Mouse (Mus musculus): ENCODE results near the gene Tpra1.

The Tpra1 gene

DNA sequence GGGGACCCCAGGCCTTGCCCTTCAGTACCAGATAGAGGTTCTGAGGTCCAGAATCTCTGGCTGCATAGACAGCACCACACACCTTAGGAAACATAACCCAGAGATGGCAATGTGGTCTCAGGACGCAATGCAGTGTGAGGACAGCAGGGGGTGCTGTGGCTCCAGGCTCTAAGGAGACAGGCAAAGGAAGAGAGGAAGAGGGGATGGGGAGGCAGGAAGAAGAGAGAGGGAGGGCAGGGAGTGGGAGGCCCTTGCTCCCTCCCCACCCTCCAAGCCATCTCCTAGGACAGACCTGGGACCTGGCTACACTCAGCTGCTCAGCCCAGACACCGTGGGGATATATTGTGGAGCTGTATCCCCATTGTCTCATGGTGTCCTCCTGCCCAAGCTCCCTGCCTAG is 25.5 kb downstream of the Tpra1 start:
- DNase-seq (ENCODE audit: low spot score), result peak; percentile 90

DNA sequence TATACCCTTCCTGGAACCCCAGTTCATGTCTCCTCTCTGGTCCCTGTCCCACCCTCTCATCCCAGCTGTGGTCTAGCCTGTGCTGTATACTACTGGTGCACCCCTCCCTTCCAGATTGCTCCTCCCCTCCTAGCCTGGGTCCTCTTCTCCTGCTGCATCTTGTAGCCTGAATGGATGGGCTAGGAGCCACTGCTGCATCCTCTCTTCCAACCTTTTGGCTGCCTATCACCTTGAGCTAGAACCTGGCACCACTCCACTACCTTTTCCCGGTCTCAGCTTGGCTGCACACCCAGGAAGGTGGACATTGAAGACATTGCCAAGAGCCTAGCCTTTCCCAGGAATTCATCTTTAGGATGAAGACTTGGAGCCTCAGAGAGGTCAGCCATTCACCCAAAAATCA is 26.0 kb downstream of the Tpra1 start:
- DNase-seq (ENCODE audit: low spot score), result no peak

DNA sequence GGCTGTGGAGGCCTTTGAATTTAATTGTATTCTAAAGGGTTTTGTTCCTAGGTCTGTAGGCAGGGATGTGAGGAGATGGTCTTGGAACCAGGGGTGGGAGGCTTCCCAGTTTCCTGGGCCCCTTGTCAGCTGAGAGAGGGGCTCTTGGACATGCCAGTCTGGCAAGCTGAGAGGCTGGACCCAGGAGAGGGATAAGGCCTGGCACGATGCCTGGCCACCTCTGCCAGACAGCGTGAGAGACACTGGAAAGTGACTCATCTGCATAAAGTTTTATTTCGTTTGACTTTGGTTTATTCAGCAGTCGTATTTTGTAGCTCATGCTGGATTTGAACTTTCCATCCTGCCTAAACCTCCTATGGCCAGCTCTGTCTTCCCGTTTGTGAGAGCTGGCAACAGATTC is 26.5 kb downstream of the Tpra1 start:
- DNase-seq (ENCODE audit: low spot score), result no peak

DNA sequence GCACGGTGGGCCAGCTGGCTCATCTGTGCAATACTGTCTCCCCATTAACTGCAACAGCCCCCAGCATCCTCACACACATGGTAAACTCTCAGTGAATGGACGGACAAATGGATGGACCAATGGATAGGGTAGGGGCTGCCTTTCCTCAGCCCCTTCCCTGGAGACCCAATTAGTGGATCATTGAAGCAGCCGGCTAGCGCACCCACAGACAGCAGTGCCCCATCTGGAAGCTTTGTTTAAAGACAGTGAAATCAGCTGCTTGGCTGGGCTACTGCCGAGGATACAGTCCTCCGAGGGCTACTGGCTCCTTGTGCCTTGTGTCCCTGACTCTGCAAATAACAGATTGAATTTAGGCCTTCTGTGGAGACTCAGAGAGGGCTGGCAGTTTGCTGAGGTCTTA is 27.4 kb downstream of the Tpra1 start:
- DNase-seq (ENCODE audit: low spot score), result no peak

DNA sequence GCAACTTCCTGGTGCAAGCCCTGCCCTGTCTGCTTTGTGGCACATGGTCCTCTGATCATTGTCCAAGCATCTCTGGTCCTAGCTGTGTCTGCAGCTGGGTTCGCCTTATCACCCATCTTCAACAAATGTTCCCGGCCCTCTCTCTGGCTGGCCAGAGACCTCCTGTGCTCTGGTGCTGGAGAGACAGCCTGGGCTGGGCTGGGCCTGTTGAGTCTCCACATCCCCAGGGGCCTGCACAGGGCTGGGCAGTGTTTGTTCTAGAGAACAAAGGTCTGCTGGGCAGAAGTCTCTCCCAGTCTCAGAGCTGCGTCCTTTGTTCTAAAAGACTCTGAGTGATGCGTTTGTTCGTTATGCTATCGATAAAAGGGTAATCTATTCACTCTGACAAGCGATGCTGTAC is 28.0 kb downstream of the Tpra1 start:
- DNase-seq (ENCODE audit: low spot score), result no peak

DNA sequence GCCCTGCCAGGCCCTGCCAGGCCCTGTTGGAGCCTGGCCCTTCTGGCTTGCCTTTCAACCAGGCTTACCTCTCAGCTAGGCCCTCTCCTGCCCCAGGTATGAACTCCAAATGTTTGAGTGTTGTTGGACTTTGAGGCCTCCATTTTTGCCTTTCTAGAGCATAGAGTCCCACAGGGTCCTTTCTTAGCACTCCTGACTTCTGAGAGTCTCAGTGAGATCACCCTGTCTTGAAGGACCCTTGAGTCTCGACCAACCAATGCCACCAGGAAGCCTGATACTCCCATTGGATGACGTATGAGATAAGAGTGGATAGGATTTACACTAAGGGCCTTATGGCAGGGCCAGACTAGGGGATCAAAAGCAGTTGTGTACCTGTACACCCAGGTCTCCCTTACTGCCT is 29.4 kb downstream of the Tpra1 start:
- DNase-seq (ENCODE audit: low spot score), result no peak

DNA sequence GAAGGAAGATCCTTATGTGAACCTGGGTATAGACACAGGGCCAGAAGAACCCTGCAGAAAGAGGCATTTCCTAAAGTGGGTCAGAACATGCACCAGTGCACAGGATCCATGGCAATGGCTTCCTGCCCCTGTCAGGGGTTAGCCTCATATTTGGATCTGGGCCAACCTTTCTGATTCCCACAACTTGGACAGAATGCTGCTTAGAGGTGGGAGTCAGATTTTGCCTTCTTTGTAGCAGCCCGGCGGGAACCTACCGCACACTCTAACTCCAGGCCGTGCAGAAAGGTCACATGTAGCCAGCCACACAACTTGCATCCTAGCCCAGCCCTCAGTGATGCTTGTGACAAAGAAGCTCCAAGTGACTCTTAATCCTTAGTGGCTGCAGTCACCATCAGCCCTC is 32.1 kb downstream of the Tpra1 start:
- DNase-seq (ENCODE audit: low spot score), result no peak

DNA sequence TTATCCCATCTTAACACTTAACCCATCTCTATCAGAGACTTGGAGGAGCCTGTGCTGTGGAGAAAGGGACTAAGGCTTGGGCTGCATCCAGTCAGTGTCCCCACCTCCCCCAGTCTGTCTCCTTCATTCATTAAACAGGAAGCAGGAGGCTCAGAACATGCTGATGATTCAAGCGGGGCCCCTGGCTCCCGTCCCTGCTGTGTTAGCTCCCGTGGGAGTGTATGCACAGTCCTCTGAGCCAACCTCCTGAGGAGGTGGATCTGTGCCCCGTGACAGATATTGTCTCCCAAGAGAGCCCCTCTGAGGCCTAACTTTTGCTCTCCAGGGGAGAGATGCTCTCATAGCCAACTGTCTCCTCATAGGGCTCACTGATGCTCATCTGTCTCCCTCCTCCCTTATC is 32.8 kb downstream of the Tpra1 start:
- DNase-seq (ENCODE audit: low spot score), result no peak

DNA sequence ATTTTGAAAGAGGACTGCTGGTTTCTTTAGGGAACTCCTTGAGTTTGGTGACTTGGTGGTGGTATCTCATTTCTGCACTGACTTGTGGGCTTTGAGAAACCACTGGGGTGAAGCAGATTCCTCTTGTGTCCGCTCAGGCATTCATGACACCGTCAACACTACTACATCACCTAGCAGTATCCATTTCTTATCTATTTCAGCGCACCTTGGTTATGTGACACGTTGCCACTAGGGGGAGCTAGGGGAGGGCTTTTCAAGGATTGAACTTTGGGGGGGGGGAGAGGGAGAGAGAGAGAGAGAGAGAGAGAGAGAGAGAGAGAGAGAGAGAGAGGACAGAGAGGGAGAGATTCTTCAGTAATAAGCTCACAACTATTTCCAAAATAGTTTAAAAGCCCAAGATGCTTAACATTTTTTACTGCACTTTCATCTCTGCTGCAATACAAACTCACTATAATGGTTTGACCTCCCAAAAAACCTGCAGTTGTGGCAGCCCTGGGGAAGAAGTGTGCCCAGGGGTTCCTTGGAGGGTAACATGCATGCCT is 33.8 kb downstream of the Tpra1 start:
- DNase-seq (ENCODE audit: low spot score), result peak; percentile 70

DNA sequence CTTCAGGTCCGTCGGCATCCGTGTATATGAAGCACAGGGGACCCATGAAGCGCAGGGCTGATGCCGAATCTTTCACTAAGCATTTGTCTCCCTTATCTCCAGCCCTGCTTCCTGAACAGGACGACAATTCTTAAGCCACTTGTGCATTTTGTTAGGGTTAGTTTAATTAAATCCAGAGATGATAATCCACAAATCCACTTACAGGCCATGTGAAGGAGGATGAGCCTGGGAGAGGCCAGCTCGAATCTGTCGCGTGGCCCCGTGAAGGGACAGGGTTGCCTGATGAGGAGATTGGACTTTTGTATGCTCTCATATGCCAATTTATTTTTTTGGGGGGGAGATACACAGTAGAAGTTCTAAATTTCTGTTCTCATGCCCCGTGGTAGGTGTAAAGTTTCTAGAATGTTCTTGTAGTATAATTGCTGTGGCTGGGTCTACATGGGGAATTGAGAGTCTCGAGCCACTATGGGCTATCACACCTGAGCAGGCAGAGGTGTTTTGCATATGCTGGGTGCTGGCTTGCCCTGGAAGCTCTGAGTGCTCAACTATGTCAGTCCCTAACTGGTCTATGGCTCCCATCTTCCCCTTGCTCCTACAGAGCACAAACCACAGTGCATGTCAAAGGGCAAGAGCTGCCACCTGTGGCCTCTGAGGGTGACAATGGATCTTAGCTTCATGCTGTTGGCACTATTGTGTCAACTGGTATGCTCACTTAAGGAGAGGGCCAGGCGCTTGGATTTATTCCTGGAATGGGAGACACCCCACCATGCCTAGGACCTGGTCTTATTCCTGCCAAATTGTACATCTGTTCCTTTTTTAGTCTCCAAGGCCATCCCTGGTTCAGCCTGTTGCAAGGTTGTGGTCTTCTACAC is 34.5 kb downstream of the Tpra1 start:
- DNase-seq (ENCODE audit: low spot score), result no peak

DNA sequence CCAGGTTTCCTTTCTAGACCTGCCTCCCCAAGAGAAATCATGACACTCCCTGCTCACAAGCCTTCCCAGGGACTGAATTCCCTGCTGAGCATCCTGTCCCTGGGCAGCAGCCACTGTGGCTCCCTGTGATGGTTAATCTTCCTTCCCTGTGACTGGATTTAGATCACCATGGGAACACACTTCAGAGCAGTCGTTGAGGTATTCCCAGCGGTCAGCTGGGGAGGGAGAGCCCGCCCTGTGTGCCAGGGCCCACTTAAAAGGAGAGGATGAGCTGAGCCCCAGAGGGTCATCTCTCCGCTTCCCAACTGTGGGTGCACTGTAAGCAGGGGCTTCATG is 35.1 kb downstream of the Tpra1 start:
- no peak for DNase-seq (ENCODE audit: low spot score)

DNA sequence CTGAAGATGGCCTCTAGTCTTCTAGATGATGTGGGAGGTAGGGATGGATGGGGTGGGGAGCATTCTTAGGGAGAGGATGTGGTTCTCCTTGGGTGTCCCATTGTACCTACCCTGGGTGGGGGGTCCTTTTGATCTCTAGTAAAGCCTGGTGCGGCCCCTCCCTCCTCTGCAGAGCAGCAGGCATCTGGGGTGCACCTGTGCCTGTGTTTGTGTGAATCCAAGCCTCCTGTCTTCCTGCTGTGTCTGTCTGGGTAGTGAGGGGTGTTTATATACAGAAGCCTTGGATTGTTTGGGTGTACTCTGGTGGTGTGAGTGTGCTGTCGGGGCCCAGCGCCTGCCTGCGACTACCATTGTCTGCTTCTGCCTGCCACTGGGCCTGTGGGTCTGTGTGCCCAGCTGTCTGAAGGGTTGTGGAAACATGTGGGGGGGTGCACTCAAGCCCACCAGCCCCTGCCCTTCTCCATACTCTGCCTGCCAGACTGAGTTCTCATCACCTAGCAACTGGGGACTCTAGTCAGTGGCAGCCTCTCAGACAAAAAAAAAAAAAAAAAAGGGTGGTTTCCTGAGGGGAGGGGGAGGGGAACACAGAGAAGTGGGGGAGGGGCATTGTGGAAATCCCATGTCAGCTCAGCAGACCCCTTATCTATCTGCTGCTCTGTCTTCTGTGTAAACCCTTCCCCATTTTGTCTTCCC is 36.1 kb downstream of the Tpra1 start:
- no peak for DNase-seq (ENCODE audit: low spot score)

DNA sequence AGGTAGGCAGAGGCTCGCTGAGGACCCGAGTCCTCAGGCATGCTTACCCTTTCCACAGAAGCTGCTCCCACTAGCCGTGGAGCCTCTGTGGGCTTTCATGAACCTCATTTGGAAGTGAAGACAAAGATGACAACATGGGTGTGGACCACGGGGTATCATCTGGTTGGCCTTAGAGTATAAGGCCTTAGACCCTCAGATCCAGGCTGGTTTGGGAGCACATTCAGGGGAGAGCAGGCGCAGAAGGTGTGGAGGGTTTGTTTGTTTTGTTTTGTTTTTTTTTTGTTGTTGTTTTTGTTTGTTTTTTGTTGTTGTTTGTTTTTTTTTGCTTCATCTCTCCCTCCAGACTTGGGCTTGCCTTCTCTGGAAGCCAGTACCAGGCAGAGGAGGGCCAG is 36.6 kb downstream of the Tpra1 start:
- no peak for DNase-seq (ENCODE audit: low spot score)

DNA sequence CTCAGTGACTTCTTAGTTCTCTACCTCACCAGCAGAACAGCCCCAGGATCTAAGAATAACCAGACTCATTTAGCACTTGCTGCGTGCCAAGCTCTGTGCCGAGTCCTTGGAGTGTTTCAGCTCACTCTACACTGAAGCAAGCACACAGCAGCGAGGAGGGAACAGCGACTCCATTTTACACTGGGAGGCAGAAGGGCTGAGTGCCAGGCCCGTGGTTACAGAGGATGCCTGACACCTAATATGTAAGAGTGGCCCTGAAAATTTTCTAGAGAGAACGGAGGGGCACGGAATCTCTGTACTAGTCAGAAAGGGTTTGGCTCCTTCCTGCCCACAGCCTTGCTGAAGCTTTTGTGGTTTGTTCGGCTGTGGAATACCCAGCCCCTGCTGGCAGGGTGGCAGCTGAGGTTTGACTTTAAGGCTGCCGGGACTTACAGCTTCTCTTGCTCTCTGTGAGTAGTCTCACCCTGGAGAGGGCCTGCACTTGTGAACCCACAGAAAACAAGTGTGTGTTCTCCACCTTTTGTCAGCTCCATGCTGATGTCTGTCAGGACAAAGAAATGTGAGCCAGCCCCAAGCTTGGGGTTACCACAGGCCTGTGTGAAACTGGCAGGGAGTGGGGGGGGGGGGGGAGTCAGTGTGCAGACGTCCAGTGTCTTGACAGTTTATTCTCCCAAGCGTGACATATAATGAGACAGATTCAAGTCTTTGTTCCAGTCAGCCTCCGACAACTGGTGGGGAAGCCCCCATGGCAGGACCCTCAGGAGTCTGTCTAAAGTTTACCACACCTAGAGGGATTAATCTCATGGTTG is 37.4 kb downstream of the Tpra1 start:
- no peak for DNase-seq (ENCODE audit: low spot score)

DNA sequence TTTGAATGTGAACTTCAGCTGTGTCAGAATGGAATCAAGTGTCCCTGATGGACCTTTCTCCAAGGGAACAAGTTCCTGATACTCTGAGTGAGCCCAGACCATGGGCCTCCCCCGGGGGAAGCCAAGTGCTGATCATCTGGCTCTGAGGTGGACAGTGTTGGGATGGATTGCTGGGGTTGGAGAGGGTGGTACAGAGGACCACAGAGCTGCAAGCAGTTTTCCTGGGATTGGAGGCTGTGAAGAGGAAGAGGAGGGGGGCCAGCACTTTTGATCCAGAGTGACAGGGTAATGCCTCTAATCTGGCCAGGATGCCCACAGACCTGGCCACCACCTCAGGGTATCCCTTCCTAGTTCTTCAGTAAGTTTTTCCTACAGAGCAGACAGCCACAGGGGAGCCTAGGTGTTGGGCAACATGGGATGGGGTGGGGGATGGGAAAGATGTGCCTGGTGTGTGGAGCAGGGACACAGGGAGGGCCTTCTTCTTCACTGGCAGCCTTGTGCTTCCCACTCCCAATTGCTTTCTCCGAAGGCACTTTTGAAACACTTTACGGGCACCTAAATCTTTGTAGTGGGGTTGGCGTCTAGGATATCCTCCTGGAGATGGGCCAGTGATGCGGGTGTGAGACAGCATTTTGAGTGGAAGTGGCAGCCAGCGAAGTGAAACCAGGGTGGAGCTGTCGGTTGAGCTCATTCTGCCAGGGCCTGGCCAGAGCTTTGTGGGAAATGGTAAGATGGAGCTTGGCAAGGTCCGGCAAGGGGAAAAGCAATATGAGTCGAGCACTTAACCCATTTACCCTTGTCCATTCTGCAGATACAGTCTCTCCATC is 38.3 kb downstream of the Tpra1 start:
- DNase-seq (ENCODE audit: low spot score), result no peak

DNA sequence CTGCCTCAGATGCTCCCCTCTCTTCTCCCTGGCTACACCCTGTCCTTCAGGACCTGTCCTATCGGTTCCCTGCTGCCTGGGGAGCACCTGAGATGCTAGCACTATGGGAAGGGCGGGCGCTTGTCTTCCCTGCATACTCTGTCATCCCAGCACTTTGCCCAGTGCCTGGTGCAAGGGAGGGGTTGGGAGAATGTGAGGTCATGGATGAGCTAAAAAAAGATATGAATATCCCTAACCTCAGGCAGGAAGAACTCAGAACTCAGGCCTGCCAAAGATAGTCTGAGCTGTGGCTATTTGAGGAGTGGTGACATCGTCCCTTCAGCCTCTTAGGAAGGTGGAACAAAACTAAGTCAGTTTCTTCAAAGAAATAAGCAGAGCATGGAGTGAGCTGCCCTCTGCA is 39.6 kb downstream of the Tpra1 start:
- DNase-seq (ENCODE audit: low spot score), result no peak

DNA sequence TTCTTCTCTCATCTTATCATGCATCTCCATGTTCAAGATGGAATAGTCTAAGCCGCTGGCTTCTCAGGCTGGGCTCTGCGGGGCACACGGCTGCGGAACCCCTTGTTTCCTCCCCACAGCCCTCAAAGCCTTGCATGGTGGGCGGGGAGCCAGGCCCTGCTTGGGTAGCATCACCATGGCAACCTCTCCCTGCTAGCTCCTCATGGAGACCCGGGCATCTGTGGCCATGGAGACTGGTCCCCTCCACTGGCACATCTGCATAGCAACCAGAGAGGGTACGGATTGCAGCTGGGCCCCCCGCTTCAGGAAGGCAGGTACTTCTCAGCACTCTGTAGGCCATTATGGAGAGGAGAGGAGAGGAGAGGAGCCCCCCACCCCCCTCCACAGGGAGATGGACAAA is 40.5 kb downstream of the Tpra1 start:
- no peak for DNase-seq (ENCODE audit: low spot score)

DNA sequence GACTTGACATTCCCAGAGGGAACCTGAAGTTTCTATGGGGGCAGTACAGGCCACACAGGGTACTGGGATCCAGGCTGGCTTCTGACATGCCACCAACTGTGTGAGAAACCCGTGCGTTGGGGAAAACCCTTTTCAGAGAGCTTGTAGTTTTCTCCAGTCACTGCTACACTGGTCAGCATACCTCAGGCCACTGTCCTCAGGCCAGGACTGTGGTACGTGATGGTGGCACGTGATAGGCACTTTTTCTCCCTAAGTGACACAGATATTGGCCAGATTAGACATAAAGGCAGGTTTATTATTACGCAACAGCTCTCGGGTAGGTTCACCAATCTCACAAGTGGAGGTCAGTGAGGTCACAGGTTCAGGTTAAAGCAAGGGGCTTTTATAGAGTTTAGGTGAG is 41.6 kb downstream of the Tpra1 start:
- no peak for DNase-seq (ENCODE audit: low spot score)

DNA sequence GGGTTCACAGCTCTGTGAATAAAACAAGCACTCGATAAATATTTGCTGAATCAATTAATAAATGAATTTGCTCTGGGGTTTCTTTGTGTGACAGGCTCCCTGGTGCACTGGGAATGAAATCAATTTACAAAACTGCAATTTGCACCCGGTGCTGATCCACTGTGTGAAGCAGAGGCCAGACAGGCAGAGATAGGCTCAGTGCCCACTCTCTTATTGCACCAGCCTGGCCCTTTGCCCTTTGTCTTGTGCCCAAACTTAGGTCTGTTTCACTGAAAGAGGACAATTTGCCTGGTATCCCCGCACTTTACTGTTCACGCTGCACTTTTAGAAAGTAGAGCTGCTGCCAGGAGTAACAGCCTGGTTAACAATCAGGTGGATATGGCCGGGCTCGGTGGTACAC is 44.4 kb downstream of the Tpra1 start:
- DNase-seq (ENCODE audit: low spot score), result no peak

DNA sequence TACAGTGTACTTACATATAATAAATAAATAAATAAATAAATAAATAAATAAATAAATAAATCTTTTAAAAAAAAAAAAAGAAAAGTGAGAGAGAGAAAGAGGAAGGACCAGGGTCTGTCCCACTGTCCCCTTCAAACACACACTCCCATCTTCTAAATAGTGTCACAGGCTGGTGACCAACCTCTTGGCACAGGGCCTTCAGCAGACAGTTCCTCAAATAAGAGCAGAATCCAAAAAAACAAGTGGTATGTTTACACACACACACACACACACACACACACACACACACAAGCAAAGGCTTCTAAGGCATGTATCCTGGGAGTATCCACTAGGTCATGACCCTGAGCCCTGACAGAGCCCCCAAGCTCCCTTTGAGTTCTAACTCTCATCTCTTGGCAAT is 45.7 kb downstream of the Tpra1 start:
- no peak for DNase-seq (ENCODE audit: low spot score)

DNA sequence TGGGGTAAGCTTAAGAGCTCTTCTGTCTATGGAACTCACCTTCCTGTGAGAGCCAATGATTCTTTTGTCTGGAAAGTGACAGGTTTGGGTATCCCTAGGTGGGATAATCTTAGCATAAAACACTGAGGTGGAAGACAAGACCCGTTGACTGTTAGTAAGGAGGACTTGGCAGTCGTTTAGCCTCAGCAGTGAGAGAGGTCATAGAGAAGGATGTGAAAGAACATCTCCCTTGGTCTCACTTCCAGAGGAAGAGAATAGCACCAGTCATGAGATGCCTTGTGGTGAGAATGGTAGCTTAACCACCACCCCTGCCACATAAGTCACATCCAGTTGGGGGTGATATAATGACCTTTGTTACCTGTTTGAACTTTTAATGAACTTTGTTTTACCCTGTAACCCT is 54.7 kb downstream of the Tpra1 start:
- no peak for DNase-seq (ENCODE audit: low spot score)

DNA sequence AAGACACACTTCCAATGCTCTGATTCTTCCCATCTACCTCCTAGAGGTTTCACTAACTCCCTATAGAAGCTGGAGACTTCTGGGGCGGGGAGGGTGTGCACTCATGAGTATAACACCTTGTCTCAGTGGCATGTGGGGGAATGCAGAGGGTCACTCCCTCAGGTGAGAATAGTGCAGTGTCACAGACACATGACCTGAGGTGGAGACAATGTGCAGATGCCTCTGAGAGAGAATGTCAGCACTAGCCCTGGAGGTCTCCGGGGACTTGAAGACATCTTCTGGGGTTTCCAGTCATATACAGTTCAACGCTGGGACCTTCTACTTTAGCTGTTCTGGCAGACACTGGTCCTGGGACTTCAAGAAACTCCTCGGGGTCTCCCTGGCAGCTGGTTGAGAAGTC is 55.3 kb downstream of the Tpra1 start:
- no peak for DNase-seq (ENCODE audit: low spot score)

Measured in testis, postnatal 10 days (tissue).